Mouse (Mus musculus) stomach, postnatal 0 days (tissue): ENCODE measurements around the gene Gm5134.

Experiments used
- CTCF ChIP-seq: IDR thresholded peaks from 2 replicates; pipeline ENCODE4 v1.5.1; 2016; ENCODE audit warnings: antibody characterized with exemption, low read depth, mild to moderate bottlenecking, moderate library complexity
- EP300 ChIP-seq: optimal IDR thresholded peaks from 2 replicates; pipeline ENCODE3; 2016; ENCODE audit warnings: antibody characterized with exemption

DNA sequence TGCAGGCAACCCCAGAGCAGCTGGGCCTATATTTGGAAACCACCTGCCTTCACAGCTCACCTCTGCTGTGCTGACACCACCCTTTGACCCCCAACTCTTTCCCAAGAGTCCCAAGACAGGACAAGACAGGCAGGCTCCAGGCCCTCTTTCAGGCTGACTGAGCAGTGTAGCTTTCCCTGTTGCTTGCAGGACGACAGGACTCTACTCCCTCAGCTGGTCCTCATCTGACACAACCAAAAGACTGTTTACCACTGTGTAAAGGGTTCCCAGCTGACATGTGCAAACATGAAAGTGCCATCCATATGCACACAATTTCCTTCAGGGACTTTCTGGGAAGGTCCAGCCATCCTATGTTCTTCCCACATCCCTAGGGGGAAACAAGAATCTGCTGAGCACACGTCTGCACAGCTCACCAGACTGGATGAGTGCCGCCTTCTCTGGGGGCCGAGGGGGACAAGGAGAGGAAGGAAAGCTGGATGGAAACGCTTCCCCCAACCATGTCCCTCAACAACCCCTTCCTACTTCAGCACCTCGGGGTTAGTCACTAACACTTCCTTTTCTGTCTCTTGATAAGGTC, 41.2 kb upstream of the Gm5134 start:
- TF ChIP-seq EP300 (no peak), CTCF (no peak)
